Mouse (Mus musculus) MEL (cell line): ENCODE measurements at regions not wholly inside any gene's neighbourhood (a gene's known extent, or its start where the extent isn't known, plus 50 kb on each side); places are given as distances from the start of the nearest gene placed in this dataset.

Experiments used
- DNase-seq: peaks from one replicate; pipeline ENCODE4 v3.0.0; 2011; ENCODE audit warnings: low read depth, low spot score
- H3K27ac ChIP-seq: 2 replicates; pipeline ENCODE4 v1.5.1; 2012; ENCODE audit warnings: low read depth, mild to moderate bottlenecking, control low read depth, low read length, moderate library complexity; ENCODE audit not compliant: control insufficient read depth
- H3K27me3 ChIP-seq, 2 experiments: fragments of 150-350 bp in 1 of 2; sonication (generic) in 1 of 2; 2 replicates each; pipeline ENCODE4 v1.6.1; 2012; ENCODE audit warnings: low read length in 2 of 2, mild to moderate bottlenecking in 2 of 2, improper control_type of control experiment in 1 of 2, moderate library complexity in 1 of 2; ENCODE audit not compliant: insufficient read depth in 2 of 2, control insufficient read depth in 1 of 2
- H3K36me3 ChIP-seq, 2 experiments: 2 replicates each; pipeline ENCODE4 v1.6.1; 2012 to 2014; ENCODE audit warnings: low read length in 2 of 2, improper control_type of control experiment in 1 of 2, inconsistent platforms in 1 of 2, mild to moderate bottlenecking in 1 of 2; ENCODE audit not compliant: insufficient read depth in 2 of 2, control insufficient read depth in 1 of 2
- H3K4me1 ChIP-seq, 2 experiments: fragments of 150-350 bp in 1 of 2; sonication (generic) in 1 of 2; 2 replicates each; pipeline ENCODE4 v1.6.1; 2012; ENCODE audit warnings: low read length in 2 of 2, improper control_type of control experiment in 1 of 2, mild to moderate bottlenecking in 1 of 2; ENCODE audit not compliant: insufficient read depth in 2 of 2, control insufficient read depth in 1 of 2
- H3K4me3 ChIP-seq, 2 experiments: fragments of 150-350 bp in 1 of 2; sonication (generic) in 1 of 2; 2 replicates each; pipeline ENCODE4 v1.5.1; 2012; ENCODE audit warnings: low read depth in 2 of 2, low read length in 2 of 2, mild to moderate bottlenecking in 2 of 2, moderate library complexity in 2 of 2, control low read depth in 1 of 2, improper control_type of control experiment in 1 of 2; ENCODE audit not compliant: control insufficient read depth in 1 of 2, insufficient read depth in 1 of 2
- H3K79me2 ChIP-seq: 2 replicates; pipeline ENCODE4 v1.6.1; 2012; ENCODE audit warnings: mild to moderate bottlenecking, low read length, moderate library complexity; ENCODE audit not compliant: control insufficient read depth, poor library complexity, insufficient read depth
- H3K9ac ChIP-seq: 2 replicates; pipeline ENCODE4 v1.6.1; 2012; ENCODE audit warnings: low read depth, mild to moderate bottlenecking, control low read depth, low read length, moderate library complexity; ENCODE audit not compliant: control insufficient read depth, poor library complexity, severe bottlenecking
- H3K9me3 ChIP-seq: fragments of 150-350 bp; sonication (generic); replicated peaks from 2 replicates; pipeline ENCODE4 v1.6.1; 2012; ENCODE audit warnings: mild to moderate bottlenecking, low read length, improper control_type of control experiment, moderate library complexity; ENCODE audit not compliant: insufficient read depth
- CHD2 ChIP-seq: IDR thresholded peaks from 2 replicates; pipeline ENCODE4 v1.6.1; 2011; ENCODE audit warnings: low read length, improper control_type of control experiment
- CTCF ChIP-seq, 3 experiments: IDR thresholded peaks in 2 of 3; conservative IDR thresholded peaks in 1 of 3; 2 replicates each; pipeline ENCODE4 v1.5.1; 2011 to 2012; ENCODE audit warnings: low read length in 3 of 3, low read depth in 2 of 3, mild to moderate bottlenecking in 2 of 3, improper control_type of control experiment in 1 of 3, inconsistent platforms in 1 of 3, mixed read lengths in 1 of 3, moderate library complexity in 1 of 3; ENCODE audit not compliant: control insufficient read depth in 1 of 3, insufficient read depth in 1 of 3, poor library complexity in 1 of 3, severe bottlenecking in 1 of 3
- E2F4 ChIP-seq: IDR thresholded peaks from 2 replicates; pipeline ENCODE4 v1.6.1; 2011; ENCODE audit warnings: low read depth, low read length, improper control_type of control experiment, borderline replicate concordance
- GABPA ChIP-seq: IDR thresholded peaks from 2 replicates; pipeline ENCODE4 v1.6.1; 2012; ENCODE audit warnings: low read depth, mild to moderate bottlenecking, inconsistent platforms, low read length, improper control_type of control experiment, moderate library complexity
- MAFK ChIP-seq: IDR thresholded peaks from 2 replicates; pipeline ENCODE4 v1.6.1; 2011; ENCODE audit warnings: low read depth, mild to moderate bottlenecking, low read length, improper control_type of control experiment, borderline replicate concordance
- MAX ChIP-seq: IDR thresholded peaks from 2 replicates; pipeline ENCODE4 v1.6.1; 2011; ENCODE audit warnings: low read length, improper control_type of control experiment
- MEF2A ChIP-seq: IDR thresholded peaks from 2 replicates; pipeline ENCODE4 v1.6.1; 2014; ENCODE audit warnings: low read depth, mild to moderate bottlenecking, inconsistent platforms, low read length, improper control_type of control experiment; ENCODE audit not compliant: poor library complexity, insufficient replicate concordance, severe bottlenecking; ENCODE audit errors: extremely low read depth
- MYB ChIP-seq: IDR thresholded peaks from 2 replicates; pipeline ENCODE4 v1.6.1; 2011; ENCODE audit warnings: mild to moderate bottlenecking, low read depth, low read length, improper control_type of control experiment
- NRF1 ChIP-seq: IDR thresholded peaks from 2 replicates; pipeline ENCODE4 v1.6.1; 2014; ENCODE audit warnings: low read depth, mild to moderate bottlenecking, inconsistent platforms, low read length, improper control_type of control experiment, moderate library complexity; ENCODE audit not compliant: poor library complexity, insufficient read depth, severe bottlenecking
- POLR2AphosphoS5 ChIP-seq: IDR thresholded peaks from 2 replicates; pipeline ENCODE4 v1.6.1; 2012; ENCODE audit warnings: low read depth, borderline replicate concordance, mild to moderate bottlenecking, inconsistent platforms, low read length, moderate library complexity, mixed read lengths
- RAD21 ChIP-seq: IDR thresholded peaks from 2 replicates; pipeline ENCODE4 v1.6.1; 2011; ENCODE audit warnings: mild to moderate bottlenecking, low read depth, low read length, improper control_type of control experiment
- RCOR1 ChIP-seq: IDR thresholded peaks from 2 replicates; pipeline ENCODE4 v1.6.1; 2012; ENCODE audit warnings: low read depth, mild to moderate bottlenecking, inconsistent platforms, low read length, improper control_type of control experiment
- SIN3A ChIP-seq: IDR thresholded peaks from 2 replicates; pipeline ENCODE4 v1.6.1; 2012; ENCODE audit warnings: low read length, improper control_type of control experiment, inconsistent platforms
- SMC3 ChIP-seq: IDR thresholded peaks from 2 replicates; pipeline ENCODE4 v1.6.1; 2011; ENCODE audit warnings: low read depth, low read length, improper control_type of control experiment
- TBP ChIP-seq: IDR thresholded peaks from 2 replicates; pipeline ENCODE4 v1.8.0; 2011; ENCODE audit warnings: low read depth, low read length, improper control_type of control experiment
- TCF12 ChIP-seq: IDR thresholded peaks from 2 replicates; pipeline ENCODE4 v1.6.1; 2014; ENCODE audit warnings: low read depth, mild to moderate bottlenecking, inconsistent platforms, low read length, improper control_type of control experiment, moderate library complexity
- UBTF ChIP-seq: IDR thresholded peaks from 2 replicates; pipeline ENCODE4 v1.6.1; 2012; ENCODE audit warnings: low read depth, mild to moderate bottlenecking, inconsistent platforms, low read length, improper control_type of control experiment, moderate library complexity, borderline replicate concordance; ENCODE audit not compliant: insufficient read depth
- ZC3H11A ChIP-seq: IDR thresholded peaks from 2 replicates; pipeline ENCODE4 v1.6.1; 2012; ENCODE audit warnings: low read depth, mild to moderate bottlenecking, inconsistent platforms, low read length, improper control_type of control experiment
- ZKSCAN1 ChIP-seq: IDR thresholded peaks from 2 replicates; pipeline ENCODE4 v1.6.1; 2012; ENCODE audit warnings: low read depth, mild to moderate bottlenecking, inconsistent platforms, low read length, improper control_type of control experiment, moderate library complexity
- ZMIZ1 ChIP-seq: IDR thresholded peaks from 2 replicates; pipeline ENCODE4 v1.6.1; 2012; ENCODE audit warnings: low read depth, mild to moderate bottlenecking, inconsistent platforms, low read length, improper control_type of control experiment, moderate library complexity
- ZNF384 ChIP-seq: IDR thresholded peaks from 2 replicates; pipeline ENCODE4 v1.6.1; 2012; ENCODE audit warnings: low read depth, mild to moderate bottlenecking, inconsistent platforms, low read length, improper control_type of control experiment

- Histone ChIP-seq H3K9me3 (no peaks in the 10 kb centered on the region), H3K27me3 (no peaks in the 10 kb centered on the region)
These were observed 67.6 kb upstream of the Gm10295 start for GRCm38 (mm10) chr7:71418856-71419255.

GRCm38 (mm10) chr7:71414756-71415155 is 63.5 kb upstream of the Gm10295 start:
- Histone ChIP-seq H3K36me3 (no peaks in the 10 kb centered on the region), H3K27me3 (no peaks in the 10 kb centered on the region), H3K4me3 (no peak overlapping the region), H3K27ac (no peak overlapping the region), H3K79me2 (no peaks in the 10 kb centered on the region), H3K4me1 (no peaks in the 10 kb centered on the region), H3K9me3 (no peaks in the 10 kb centered on the region), H3K9ac (no peak overlapping the region)
- DNase-seq = no peak
- TF ChIP-seq TBP = no peak
- no peak for TF ChIP-seq MEF2A
- TF ChIP-seq CTCF (IDR thresholded peaks at IDR 0.05 in 2 of 3, conservative IDR thresholded peaks at IDR 0.05 in 1 of 3; ENCODE audit: control insufficient read depth in 1 of 3, insufficient read depth in 1 of 3, low read depth in 2 of 3, low read length in 3 of 3, poor library complexity in 1 of 3, severe bottlenecking in 1 of 3) = no peak
- no peak for TF ChIP-seq GABPA
- no peak for TF ChIP-seq UBTF
- no peak for TF ChIP-seq SMC3
- no peak for TF ChIP-seq E2F4
- no peak for TF ChIP-seq ZMIZ1
- TF ChIP-seq RAD21 = no peak
- TF ChIP-seq MYB = no peak
- no peak for TF ChIP-seq POLR2AphosphoS5

More at GRCm38 (mm10) chr7:71418856-71419255, 67.6 kb upstream of the Gm10295 start:
- no peak overlapping the region for H3K27ac ChIP-seq
- H3K4me3 ChIP-seq = no peak overlapping the region
- no peaks in the 10 kb centered on the region for H3K79me2 ChIP-seq
- DNase-seq = no peak
- no peak overlapping the region for H3K9ac ChIP-seq
- no peak for TF ChIP-seq MAFK
- TF ChIP-seq RAD21 = no peak
- no peak for TF ChIP-seq TCF12
- TF ChIP-seq GABPA = no peak
- TF ChIP-seq ZMIZ1 = no peak
- no peak for TF ChIP-seq MAX
- TF ChIP-seq MYB = no peak
- no peak for TF ChIP-seq CHD2
- TF ChIP-seq SIN3A = no peak
- TF ChIP-seq ZNF384 = no peak
- TF ChIP-seq ZKSCAN1 = no peak
- no peak for TF ChIP-seq ZC3H11A
- no peak for TF ChIP-seq NRF1
- no peak for TF ChIP-seq RCOR1
- no peaks in the 10 kb centered on the region for H3K36me3 ChIP-seq
- H3K4me1 ChIP-seq = no peaks in the 10 kb centered on the region
